Mouse (Mus musculus): ENCODE data around the gene Slc4a1ap.
A peak's percentile ranks its signal among the peaks of the same experiment; 100 is the strongest.
"Not testable (repeated sequence)": the region's sequence is repeated elsewhere in the genome, so short reads cannot be mapped to it uniquely, and the experiment has no call there.

Slc4a1ap gene

DNA sequence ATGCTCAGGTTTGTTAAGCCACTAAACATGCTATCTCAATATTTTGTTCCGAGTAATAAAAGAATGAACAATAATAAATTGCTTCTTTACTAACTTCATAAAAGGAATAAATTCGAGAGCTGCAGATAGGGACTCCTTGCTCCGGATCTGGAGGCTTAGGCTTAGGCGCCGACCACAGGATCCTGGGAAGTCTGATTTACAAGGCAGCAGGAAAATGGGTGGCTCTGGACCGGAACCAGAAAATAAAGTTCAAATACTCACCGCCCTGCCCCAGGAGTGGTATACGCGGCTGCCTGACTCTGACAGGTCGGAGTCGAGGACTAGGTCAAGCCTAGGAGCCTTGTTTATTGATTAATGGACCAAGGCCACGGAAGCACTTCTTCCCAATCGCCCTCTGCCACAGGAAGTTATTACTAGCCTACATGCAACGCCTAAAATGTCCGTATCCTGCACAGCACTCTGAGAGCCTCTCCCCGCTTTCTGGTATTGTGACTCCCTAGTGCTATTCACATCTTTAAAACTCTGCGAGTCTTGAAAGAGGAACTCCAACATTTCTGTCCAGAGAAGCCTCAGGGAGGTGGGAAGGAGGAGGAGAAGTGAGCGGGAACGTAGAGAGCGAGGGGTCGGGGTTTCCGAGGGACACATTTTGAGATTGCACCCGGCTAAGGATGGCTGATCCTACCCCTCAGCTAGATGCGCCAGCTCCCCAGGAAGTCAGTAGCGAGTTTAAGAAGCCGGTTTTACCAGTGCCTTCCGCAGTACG is at the start of gene Slc4a1ap:
Gene Slc4a1ap, plus strand, starts transcription at position 642 of the 763 bp plus-strand sequence.
- DNase-seq, result peak; percentile 86

DNA sequence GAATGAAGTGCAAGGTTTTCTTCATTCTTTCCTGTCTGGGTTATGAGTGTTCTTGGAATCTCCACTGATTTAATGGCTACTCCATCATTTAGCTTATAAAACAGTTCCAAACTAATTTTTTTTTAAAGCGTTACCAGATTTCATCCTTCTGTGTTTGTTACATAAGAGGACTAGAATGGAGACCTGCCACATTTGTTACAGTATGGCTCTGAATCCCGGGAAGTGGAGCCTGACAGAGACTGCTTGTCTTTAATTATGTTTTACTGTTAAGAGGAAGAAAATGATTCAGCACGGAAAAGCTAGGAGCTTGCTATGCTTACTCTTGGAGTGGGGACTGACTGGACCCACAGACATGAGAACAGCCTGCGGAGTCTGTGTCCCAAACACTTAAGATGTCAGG is 46.3 kb upstream of the Slc4a1ap start:
- DNase-seq, result no peak

DNA sequence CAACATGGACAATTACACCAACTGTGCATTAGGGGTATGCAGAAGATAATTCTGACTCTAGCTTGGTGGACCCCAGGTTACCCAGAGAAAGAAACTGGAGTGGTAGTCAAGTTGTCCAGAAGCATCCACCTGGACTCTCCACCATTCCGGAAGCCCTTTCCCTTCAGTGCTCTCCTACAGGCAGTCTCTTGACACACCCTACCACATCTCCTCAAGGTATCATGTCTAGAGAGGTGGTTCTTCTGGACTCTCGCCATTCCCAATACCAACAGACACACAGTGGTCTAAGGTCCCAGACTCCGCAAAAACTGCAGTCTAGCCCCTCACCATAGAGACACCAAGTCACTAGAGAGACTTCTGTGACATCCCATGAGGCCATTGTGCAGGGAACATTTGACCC is 41.4 kb upstream of the Slc4a1ap start, which contains the start of gene 4930548H24Rik:
Gene 4930548H24Rik, plus strand, starts transcription at position 301 of the 400 bp plus-strand sequence.
- no peak for DNase-seq

DNA sequence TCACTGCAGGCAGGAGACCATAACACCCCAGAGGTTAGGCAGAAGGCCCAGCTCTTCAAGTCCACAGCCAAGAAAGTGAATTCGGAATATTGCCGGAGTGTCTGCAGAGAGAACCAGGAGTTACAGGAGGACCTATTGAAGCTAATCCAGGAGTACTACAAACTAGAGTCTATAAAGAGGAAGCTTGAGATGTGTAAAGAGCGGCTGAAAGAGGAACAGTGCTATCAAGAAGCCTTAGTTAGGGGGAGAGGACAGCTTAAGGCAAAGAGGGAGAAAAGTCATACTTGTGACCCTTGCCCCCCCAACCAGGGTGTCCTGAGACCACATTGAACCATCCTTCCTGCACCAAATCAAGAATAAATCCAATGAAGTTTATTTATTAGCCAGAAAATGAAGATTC is 38.9 kb upstream of the Slc4a1ap start:
- no peak for DNase-seq

DNA sequence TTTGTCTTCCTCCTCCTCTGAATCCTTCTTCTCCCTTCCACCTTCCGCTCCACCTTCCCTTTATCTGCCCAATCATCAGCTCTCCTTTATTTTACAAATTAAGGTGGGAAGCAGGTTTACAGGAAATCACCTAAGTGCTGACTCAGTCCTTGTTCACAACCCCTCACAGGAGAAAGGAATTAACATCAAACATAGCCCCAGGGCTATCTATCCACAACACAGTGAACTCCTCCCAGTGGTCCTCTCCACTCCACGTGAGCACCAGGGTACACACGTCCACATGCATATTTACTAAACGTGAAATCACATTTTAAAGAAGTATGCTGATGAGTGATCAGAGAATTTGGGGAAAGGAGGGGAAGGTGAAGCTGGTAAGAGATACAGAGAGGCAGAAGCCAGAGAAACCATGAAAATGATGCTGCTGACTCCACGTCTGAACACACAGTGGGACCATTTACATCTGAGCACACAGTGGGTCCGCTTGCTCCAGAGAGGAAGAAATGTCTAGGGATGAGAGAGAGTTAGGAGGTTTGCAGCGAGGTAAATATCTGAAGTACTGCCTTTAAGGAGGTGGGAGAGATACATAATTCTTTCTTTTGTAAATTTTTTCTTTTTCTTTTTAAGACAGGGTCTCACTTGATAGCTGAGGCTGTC is 37.6 kb upstream of the Slc4a1ap start:
- no peak for DNase-seq

DNA sequence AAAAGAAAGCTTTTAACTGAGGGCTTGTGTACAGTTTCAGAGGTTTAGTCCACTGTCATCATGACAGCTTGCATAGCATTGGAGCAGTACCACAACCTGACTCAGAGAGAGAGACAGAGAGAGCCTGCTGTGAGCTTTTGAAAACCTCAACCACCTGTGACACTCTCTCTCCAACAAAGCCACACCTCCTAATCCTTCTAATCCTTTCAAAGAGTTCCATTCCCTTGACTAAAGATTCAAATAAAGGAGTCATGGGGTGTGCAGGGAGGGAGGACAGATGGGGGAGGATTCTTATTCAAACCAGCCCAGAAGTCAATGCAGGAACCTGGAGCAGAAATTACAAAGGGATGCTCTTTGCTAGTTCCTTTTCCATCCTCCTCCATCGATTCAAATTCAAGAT is 34.8 kb upstream of the Slc4a1ap start:
- no peak for DNase-seq

DNA sequence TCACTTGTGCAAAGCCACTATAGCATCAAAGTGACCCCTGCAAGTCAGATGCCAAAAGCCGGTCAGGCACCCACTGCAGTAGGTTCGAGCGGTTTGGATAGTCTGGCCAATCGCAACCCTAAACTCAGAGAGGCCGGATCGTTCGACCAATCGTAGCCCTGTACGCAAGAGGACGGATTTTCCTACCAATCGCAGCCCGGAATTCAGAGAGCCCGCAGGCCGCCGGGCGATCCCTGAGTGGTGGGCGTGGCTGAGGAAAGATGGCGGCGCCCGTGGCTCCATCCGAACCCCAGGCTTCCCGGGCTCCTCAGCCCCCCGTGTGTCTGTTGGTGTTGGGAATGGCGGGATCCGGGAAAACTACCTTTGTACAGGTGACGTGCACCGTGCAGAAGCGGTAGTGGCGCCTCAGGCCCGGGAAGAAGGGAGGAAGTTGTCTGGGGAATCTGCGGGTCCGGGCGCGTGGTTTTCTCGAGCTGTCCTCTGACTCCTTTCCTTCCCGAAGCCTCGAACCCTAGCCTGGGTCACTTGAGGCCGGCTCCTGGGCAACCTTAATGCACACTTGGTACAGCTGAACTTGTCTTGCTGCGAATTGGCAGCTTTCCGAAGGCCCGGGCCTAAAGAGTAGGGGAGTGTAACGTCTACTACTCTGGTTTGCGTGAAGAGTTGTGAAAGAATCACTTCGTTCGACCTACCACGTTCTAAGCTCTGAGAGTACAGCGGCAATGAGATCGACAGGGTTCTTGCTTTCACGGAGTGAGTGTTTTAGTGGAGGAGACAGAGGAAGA is 32.1 kb upstream of the Slc4a1ap start, which contains the start of gene Gpn1:
Gene Gpn1, plus strand, starts transcription at position 229 of the 785 bp plus-strand sequence.
- peak; percentile 91 for DNase-seq

DNA sequence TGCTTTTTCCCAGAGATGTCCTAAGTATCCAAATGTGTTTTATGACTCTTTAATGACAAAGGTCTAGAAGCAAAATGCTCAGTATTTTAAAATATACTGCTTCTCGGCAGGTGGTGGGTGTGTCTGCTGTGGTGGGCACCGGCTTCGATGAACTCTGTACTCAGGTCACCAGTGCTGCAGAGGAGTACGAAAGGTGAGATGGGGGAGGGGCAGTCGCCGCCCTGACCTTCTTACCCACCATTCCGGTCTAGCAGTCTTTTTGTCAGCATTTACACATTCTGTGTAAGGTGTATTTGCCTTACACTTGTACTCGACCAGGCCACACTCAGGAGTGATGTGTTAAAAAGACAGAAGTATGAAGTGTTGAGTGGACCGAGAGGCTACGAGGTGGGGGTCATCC is 22.0 kb upstream of the Slc4a1ap start:
- no peak for DNase-seq

DNA sequence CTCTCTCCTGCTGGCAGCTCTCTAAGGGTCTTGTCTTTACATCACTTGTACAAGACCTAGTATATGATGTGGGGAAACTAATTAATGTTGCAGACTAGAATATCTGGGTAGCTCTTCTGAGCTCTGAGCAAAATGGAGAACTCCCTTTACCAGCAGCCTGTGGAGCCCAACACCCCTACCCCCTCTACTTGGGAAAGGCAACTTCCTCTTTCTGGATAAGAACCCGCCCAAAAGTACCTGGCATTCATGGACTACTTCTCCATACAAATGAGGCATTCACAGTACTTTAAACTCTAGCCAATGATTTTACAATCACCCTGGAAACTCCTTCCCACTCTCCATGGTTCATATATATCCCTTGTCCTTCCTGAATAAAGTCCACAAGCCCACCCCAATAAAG is 14.3 kb upstream of the Slc4a1ap start:
- no peak for DNase-seq

DNA sequence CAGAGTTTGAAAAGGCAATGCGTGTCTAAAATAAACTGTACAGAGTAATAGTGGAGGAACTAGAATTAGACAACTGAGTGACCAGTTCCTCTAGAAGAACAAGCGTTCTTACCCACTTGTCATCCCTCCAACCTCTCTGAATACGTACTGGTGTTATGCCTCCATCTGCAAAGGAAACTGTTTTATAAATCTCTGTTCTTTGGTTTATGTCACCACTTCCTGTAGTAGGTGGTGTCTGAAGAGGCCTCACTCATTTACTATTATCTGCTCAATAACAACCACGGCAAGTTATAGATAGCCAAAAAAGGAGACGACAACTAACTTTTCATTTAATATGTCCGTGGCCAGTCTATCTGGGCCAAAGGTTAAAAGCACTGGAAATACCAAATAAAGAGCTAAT is 6.2 kb upstream of the Slc4a1ap start:
- no peak for DNase-seq

DNA sequence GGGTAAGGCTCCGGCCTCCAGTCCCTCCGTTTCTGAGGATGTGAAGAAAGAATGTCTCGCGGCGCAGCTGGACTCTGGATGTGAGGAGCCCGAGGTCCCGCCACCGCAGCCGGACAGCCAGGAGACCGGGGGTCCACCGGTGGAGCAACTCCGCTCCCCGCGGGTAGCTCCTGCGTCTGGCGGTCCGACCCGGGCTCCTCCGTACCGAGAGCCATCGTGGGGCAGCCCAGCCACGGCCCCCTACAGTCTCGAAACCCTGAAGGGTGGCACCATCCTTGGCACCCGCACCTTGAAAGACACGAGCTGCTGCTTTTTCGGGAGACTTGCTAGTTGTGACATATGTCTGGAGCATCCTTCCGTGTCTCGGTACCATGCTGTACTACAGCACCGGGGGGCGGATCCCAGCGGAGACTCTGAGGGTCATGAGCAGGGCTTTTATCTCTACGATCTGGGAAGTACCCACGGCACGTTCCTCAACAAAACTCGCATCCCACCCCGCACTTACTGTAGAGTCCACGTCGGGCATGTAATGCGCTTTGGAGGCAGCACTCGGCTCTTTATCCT is 404 bp downstream of the Slc4a1ap start:
- DNase-seq, result no peak

DNA sequence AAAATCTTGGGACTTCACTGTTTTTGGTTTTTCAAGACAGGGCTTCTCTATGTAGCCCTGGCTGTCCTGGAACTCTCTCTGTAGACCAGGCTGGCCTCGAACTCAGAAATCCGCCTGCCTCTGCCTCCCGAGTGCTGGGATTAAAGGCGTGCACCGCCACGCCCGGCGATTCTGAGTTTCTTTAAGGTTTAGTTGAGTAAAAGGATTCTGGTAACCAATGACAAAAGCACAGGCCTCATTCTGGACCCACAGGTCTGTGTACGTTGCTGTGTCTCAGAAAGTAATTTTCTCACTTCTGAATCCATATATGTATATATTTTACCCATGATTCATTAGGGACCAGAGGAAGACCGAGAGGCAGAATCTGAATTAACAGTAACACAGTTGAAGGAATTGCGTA is 912 bp downstream of the Slc4a1ap start, which contains the start of gene Supt7l:
Gene Supt7l, minus strand, starts transcription at position 101 of the 400 bp plus-strand sequence.
- DNase-seq, result not testable (repeated sequence)

DNA sequence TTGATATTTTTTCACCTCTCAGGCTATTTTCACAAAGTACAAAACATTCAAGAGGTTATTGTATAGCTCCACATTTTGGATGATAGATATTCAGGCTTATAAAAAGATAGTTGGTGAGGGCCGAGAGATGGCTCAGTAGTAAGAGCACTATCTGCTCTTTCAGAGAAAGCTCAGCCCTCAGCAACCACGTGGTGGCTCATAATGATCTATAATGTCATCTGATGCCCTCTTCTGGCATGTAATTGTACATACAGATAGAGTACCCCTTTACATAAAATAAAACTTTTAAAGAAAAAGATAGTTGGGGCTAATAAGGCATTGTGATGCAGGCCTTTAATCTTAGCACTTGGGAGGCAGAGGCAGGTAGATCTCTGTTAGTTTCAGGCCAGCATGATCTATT is 1.8 kb downstream of the Slc4a1ap start:
- no peak for DNase-seq

DNA sequence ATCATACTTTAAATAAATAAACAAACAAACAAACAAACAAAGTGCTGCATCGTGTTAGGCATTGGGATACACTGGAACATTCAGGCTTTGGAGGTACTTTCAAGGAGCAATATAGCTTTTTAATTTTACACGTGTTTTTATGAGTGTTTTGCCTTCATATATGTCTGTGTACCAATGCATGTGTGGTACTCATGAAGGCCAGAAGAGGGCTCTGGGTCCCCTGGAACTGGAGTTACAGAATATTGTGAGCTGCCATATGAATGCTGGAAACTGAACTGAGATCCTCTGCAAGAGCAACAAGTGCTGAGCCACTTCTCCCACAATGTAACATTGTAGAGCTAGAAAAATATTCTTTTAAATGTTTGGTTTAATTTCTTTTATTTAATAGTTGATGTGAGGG is 8.4 kb downstream of the Slc4a1ap start:
- DNase-seq, result no peak

DNA sequence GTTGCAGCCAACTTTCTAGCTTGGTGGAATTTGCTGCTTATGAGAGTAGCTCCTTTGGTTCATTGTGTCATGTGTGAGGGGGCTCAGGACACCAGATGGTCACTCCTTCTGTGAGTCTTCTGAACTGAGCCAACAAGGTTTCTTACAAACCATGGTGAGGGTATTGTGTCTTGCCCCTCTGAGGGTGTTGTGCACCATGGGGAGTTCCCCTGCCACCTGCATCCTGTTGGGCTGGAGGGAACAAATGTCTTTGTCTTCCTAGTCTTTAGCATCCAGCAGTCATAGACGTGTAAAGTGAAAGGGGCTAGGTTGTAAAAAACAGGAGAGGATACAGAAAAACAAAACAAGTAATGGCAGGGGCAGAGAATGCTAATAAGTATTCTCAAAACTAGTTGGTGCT is 32.6 kb downstream of the Slc4a1ap start:
- DNase-seq, result no peak

DNA sequence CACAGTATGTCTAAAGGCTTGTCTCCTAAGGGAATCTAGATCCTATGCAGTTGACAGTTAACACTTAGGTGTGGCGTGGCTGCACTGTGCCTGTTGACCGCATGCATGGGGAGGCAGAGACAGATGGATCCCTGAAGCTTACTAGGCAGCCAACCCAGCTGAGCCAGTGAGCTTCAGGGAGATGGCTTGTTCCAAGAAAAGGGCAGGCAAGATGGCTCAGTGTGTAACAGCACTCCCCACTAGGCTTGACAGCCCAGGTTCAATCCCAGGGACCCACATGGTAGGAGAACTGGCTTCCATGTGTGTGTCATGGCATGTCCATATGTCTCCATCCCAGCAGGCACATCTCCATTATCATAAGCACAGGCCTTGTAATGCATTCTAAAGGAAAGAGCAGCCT is 33.6 kb downstream of the Slc4a1ap start:
- no peak for DNase-seq

DNA sequence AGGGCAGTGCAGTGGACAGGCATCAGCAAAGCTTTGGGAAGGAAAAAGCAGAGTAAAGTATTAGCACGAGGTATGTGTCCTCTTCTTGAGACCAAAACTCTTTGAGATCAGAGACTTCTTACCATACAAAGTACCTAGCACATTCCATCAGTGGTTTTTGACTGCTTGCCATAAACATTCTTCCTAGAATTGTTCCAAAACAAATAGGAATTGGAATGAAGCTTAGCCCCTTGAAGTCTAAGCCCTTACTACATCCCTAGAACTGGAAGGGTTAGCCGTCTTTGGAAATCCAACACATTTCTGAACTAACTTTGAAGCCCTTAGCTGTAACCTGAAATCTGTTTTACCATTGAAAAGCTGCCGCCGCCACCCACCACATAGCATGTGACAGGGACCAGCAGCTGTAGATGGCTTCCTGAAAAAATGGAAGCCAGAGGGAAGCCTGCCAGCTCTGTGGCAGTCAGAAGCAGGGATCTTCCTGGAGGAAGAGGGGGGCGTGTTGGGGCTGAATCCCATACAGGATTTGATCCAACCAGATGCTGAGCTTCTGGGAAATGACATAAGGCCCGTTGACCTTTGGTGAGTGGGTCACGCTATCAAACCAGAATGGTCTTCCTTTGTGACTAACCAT is 35.4 kb downstream of the Slc4a1ap start:
- no peak for DNase-seq

DNA sequence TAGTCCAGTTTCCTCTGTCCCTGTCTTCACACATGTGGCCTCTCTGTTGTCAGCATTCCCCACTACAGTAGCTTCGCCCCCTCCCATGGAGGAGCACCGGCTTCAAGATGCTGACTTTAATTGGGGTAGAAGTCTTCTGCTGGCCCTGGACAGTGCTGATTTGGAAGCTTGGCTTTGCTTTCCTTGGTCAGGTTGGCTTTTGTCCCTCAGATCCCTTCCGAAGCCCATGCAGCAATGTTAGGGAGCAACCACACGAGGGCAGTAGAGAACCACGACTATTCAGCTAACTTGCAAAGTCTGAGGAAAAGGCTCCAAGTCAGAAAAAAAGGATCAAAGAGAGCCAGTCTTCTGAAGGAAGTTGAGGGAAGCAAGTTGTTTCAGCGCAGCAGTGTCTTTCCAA is 36.7 kb downstream of the Slc4a1ap start:
- peak; percentile 76 for DNase-seq

DNA sequence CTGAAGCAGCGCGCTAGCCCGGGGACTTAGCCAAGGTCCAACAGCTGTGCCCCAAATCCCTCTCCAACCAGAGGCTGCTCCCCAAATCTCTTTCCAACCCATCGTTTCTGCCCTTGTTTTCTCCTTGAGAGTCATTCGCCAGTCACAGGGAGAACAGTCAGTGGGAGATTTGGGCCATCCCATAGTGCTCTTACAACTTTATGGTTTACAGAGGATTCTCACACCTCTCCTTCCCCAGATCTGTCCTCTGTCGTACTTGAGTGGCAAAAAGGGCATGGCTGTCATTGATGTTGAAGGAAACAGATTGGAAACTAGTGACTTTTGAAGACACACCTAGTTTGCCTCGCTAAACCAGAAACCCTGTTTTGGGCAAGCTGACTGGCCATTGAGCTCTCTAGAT is 37.1 kb downstream of the Slc4a1ap start:
- no peak for DNase-seq

DNA sequence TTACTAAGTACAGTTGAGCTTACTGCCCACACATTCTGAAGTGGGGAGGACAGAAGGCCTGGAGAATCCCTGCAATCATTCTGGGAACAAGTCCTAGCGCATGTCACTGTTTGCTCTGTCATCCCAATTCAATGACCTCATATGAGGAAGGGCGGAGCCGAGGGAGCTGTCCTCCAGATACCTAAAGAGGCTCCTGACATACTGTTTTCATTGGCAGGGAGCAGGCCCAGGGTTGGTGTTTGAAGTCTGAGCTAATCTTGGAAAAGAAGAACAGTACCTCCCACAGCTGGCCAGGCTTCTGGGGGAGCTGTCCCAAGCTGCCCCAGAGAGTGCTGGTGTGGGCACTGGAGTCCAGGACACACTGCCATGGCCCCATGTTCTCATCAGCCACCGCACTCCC is 38.2 kb downstream of the Slc4a1ap start:
- DNase-seq, result no peak

DNA sequence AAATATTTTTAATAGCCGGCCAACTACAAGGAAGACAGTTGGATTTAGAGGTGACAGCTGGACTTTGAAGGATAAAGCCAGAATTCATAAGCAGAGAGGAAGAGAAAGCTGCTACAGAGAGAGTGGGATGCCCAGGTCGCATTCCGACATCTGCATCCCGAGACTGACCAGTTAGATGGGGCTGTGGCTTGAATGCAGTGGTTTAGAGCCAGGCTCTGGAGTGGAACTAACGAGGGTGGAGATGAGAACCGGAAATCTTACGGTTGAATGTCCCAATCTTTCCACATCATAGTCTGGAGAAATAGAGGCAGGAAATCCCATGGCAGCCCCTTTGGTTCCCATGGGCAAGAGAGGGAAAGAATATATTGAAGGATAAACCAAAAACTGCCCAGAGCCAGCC is 39.2 kb downstream of the Slc4a1ap start:
- DNase-seq, result no peak

DNA sequence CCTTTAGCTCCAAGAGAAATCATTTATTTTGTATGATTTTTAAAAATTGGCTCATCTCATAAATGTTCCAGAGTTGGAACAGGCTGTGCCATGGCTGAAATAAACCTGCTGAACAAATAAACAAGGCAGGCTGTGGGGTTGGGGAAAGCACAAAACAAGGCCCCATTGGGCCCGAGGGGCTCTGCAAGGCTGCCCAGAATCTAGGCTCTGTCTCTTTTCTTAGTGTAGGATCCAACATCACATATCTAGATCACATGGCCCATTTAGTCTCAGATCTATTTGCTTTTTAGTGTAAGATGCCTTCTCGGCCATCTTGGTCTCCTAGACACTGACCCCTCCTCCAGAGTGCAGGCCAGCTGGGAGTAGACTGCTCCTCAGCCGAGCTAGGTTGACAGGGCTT is 39.7 kb downstream of the Slc4a1ap start:
- no peak for DNase-seq

All from cerebellum, adult 9-10 months (tissue).